Mouse (Mus musculus) lung, postnatal 14 days (tissue): ENCODE data around the gene Dkk3.
A peak's percentile ranks its signal among the peaks of the same experiment; 100 is the strongest.
"Not testable (repeated sequence)": the region's sequence is repeated elsewhere in the genome, so short reads cannot be mapped to it uniquely, and the experiment has no call there.

Experiments used
- DNase-seq: peaks from one replicate; pipeline ENCODE4 v3.0.0; 2021

The Dkk3 gene

GRCm38 (mm10) chr7:112127085-112127637 lies 31.7 kb downstream of the Dkk3 start:
- DNase-seq, result no peak

- no peak for DNase-seq
Measured at GRCm38 (mm10) chr7:112125625-112126260, 33.1 kb downstream of the Dkk3 start.

GRCm38 (mm10) chr7:112123612-112124011 lies 35.2 kb downstream of the Dkk3 start:
- no peak for DNase-seq

GRCm38 (mm10) chr7:112121866-112122500 lies 36.9 kb downstream of the Dkk3 start:
- DNase-seq, result no peak

- no peak for DNase-seq
Measured at GRCm38 (mm10) chr7:112120861-112121810, 37.7 kb downstream of the Dkk3 start.

GRCm38 (mm10) chr7:112119248-112119647 lies 39.6 kb downstream of the Dkk3 start:
- DNase-seq, result no peak

- no peak for DNase-seq
Measured at GRCm38 (mm10) chr7:112118086-112118485, 40.8 kb downstream of the Dkk3 start.

GRCm38 (mm10) chr7:112117501-112117900 lies 41.4 kb downstream of the Dkk3 start:
- no peak for DNase-seq

- no peak for DNase-seq
Measured at GRCm38 (mm10) chr7:112110638-112111372, 48.1 kb downstream of the Dkk3 start.

- no peak for DNase-seq
Measured at GRCm38 (mm10) chr7:112108757-112109156, 50.1 kb downstream of the Dkk3 start.

GRCm38 (mm10) chr7:112103816-112104215 lies 55.0 kb downstream of the Dkk3 start:
- no peak for DNase-seq

GRCm38 (mm10) chr7:112102933-112103332 lies 55.9 kb downstream of the Dkk3 start:
- DNase-seq, result no peak

GRCm38 (mm10) chr7:112100887-112101286 lies 58.0 kb downstream of the Dkk3 start:
- no peak for DNase-seq

GRCm38 (mm10) chr7:112094923-112095322 lies 63.9 kb downstream of the Dkk3 start:
- not testable (repeated sequence) for DNase-seq

- no peak for DNase-seq
Measured at GRCm38 (mm10) chr7:112086186-112086585, 72.7 kb downstream of the Dkk3 start.

GRCm38 (mm10) chr7:112085062-112085461 lies 73.8 kb downstream of the Dkk3 start:
- peak; percentile 93 for DNase-seq

GRCm38 (mm10) chr7:112084222-112084621 lies 74.6 kb downstream of the Dkk3 start:
- DNase-seq, result no peak

- no peak for DNase-seq
Measured at GRCm38 (mm10) chr7:112082636-112083035, 76.2 kb downstream of the Dkk3 start.

GRCm38 (mm10) chr7:112074868-112075267 lies 84.0 kb downstream of the Dkk3 start:
- no peak for DNase-seq
